Mouse (Mus musculus) neutrophil, adult 5-6 weeks (primary cell): ENCODE data around the gene Lgr4. TPM values are rescaled to one million over a fixed set of nuclear protein-coding genes. Genes with fewer than 3 reads are reported as not detected.
A peak's percentile ranks its signal among the peaks of the same experiment; 100 is the strongest.

Experiments used
- ATAC-seq: fragments of 151-379, 151-347 bp; 2 replicates; pipeline ENCODE4 v1.8.0; 2017; ENCODE audit warnings: mild to moderate bottlenecking, moderate TSS enrichment; ENCODE audit not compliant: insufficient number of reproducible peaks, poor library complexity, low FRiP score, severe bottlenecking; ENCODE audit errors: extremely low read depth
- total RNA-seq: library from RNA; stranded (forward); fragments of 200-1000 nt; gene quantifications from 2 replicates; pipeline ENCODE4 v1.2.3, GENCODE M21; 2017

The Lgr4 gene
- total RNA-seq, 1 experiment from 2014 or later: 8.4 TPM

DNA sequence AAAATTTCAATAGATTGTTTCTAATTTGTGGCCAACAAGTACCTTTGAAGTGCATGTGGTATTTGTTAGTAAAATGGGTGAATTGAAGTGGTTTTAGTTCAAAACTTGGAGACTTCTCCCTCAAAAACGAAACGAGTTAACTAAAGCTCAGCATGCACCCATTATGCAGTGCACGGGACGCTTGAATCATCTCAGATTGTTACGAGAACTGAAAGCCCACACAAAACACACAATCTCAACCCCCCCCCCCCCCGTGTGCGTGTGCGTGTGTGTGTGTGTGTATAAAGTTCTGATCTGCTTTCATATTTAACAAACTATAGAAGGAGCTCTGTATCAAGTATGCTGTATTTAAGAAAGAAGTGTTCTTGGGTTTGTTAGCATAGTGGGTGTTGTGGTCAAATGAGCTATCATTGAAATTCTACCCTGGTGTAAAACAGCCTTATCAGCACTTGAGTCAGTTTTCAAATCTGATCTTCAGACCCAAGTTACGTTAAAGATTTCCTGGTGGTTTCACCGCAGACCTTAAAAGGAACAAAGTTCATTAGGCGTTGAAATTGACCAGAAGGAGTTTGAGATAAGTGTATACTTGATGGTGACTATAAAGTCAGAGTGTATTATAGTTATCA, 75.1 kb downstream of the Lgr4 start:
- ATAC-seq: no peak

DNA sequence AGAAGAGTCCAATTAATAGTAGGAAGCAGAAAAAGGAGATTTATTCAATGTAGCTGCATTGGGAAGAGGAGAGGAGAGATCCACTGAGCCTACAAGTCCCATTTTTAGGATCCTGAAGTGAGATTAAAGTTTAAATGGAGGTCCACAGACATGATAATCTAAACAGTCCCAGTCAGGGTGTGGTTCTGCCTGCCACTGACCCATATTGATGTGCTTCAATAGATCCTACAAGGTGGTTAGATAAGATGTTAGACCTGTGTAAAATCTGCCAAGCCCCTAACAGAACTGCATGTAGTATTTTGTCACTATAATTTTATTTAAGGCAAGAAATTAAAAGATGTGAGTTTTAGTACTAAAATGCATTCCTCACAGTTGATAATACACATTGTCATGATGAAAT, 76.0 kb downstream of the Lgr4 start:
- no peak for ATAC-seq

- ATAC-seq: no peak
These were observed 77.6 kb downstream of the Lgr4 start for GRCm38 (mm10) chr2:109995061-109995460.

DNA sequence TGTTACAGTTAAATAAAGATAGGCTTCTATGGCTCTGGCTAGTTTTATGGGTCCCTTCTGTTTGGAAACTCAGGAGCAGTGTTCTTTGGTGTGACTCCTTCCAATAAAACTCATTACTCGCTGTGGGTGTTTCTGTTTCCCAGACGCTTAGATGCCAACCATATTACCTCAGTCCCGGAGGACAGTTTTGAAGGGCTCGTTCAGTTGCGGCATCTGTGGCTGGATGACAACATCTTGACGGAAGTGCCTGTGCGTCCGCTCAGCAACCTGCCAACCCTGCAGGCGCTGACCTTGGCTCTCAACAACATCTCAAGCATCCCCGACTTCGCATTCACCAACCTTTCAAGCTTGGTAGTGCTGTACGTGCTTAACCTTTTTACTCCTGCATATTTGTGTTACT, 79.0 kb downstream of the Lgr4 start:
- ATAC-seq: no peak

DNA sequence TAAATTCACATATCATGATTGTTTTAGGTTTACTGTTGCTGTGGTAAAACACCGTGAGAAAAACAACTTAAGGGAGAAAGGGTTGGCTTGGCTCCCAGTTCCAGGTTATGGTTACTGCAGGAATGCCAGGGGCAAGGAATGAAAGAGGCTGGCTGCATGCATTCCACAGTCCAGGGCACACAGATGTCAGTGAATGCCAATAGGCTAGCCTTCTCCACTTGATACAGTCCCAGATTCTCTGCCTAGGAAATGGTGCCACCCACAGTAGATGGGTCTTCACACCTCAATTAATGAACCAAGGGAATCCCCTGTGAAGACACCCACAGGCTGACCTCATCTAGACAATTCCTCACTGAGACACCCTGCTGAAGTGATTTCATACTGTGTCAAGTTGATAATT, 87.2 kb downstream of the Lgr4 start:
- ATAC-seq: no peak

- no peak for ATAC-seq
These were observed 87.7 kb downstream of the Lgr4 start for GRCm38 (mm10) chr2:110005164-110005563.

GRCm38 (mm10) chr2:110005596-110006239, 88.3 kb downstream of the Lgr4 start:
- no peak for ATAC-seq

DNA sequence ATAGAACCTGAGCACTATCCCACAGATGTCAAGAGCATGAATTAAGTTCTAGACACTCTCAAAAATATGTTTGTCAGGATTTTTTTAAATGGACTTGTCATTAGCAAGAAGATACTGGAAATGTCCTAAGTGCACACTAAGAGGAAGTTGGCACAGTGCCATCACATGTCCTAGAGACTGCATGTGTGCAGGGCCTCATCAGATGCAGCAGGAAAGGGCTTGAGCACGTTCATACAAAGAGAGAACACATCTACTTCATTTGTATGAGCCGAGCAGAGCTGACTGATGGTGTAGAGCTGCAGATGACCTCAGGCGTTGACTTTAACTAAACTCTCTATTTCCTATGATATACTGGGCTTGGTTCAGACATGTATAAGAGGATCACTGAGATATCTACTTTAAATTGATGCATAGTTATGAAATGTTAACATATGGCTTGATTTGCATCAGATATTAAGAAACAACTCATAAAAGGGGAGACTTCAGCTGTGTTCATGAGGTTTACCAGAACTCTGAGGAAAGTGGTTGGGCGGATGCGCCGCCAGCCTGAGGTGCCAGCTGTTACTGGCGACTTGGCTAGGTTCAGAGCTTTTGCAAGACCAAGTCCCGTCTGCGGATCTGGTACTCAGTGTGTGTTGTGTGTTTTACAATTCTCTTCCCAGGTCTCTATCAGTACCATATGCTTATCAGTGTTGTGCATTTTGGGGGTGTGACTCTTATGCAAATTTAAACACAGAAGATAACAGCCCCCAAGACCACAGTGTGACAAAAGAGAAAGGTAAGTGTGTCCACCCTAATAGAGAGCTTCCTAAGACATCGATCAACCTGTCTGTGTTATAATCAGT, 90.2 kb downstream of the Lgr4 start:
- ATAC-seq: no peak

- no peak for ATAC-seq
These were observed 92.0 kb downstream of the Lgr4 start for GRCm38 (mm10) chr2:110009449-110009848.

GRCm38 (mm10) chr2:110012184-110012725, 94.8 kb downstream of the Lgr4 start:
- no peak for ATAC-seq

DNA sequence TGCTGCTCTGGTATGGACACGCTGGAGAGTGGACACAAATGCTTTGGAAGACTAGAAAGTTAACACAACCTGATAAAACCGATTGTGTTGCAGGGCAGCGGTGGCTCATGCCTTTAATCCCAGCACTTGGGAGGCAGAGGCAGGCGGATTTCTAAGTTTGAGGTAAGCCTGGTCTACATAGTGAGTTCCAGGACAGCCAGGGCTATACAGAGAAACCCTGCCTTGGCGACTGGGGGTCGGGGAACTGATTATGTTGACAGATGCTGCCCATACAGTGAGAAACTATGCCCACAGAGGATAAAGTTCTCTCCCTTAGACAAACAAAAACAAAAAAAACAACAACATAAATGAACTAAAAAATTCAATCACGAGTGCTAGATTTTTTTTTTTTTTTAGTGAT, 99.6 kb downstream of the Lgr4 start:
- no peak for ATAC-seq

DNA sequence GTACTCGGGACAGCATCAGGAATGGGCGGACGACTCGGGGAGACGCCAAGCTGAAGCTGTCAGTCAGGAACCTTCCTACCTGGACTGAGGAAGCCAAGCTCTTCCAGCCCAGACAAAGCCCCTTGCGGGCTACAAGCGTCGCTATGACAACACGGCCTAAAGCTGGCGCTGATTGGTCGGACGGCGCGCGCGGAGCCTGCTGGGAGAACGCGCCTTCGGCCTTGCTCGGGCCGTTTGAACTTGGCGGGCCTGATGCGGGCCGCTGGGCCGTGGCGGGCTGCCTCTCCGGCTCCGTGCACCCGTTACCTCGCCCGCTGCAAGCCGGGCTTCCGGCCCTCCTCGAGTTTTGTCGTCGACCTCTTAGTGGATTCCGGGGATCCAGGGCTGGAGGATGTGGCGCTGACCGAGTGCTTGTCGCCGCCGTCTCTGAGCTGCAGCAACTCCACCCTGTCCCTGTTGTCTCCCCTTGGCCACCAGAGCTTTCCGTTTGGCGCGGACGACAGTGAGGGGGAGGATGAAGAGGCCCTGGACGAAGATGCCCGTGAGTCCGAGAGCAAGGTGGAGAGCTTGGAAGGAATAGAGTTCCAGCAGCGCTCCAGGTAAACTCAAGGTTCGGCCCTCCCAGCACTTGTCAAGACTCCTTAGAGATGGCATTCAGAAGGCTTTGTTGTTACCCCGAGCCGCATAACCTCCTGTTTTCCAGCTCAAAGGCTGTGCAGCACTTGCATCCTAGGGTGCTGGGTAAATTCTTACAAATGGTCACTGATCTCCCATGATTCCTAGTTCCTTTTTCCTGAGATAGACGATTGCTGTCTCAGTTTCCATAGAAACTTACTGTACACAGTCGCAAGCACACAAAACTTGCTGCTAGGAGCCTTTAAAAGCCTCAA, 100.4 kb downstream of the Lgr4 start, which contains the start of gene Ccdc34:
TSS of gene Ccdc34 (plus strand) at position 202 of the 890 bp plus-strand sequence.
- ATAC-seq: peak; percentile 93

GRCm38 (mm10) chr2:110019656-110020055, 102.2 kb downstream of the Lgr4 start:
- ATAC-seq: no peak

DNA sequence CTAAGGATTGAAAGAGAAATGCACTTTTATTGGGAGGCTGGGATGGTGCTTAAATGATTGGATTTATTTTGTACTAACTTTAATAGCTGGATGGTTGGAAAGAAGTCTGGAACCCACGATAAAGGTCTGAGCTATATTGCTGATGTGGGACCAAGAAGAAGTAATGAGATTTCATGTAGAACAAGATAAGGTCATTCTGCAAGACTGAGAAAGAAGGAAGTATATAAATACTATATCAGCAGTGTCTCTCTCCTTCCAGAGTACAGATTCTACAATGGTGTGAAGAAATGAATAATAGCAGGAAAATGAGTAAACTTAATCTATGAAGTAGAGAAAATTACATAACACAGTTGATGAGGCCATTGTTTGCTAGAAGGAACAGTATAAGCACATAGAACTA, 103.0 kb downstream of the Lgr4 start:
- no peak for ATAC-seq

DNA sequence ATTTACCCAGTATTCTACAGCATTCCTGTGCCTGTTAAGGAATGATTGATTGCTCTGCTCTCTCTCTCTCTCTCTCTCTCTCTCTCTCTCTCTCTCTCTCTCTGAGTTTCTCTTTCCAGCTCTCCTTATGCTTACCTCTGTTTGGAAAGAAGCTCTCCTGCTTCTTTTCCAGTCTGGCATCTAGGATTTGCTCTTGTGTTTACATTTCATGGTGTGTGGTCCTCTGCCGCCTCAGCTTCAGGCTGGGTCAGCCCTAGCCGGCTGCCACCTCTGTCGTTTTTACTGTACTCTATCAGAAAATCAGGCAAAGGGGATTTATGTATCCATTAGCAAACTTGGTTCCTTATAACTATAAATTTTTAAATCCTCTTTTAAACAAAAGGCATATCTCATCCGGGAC, 118.8 kb downstream of the Lgr4 start:
- ATAC-seq: no peak

DNA sequence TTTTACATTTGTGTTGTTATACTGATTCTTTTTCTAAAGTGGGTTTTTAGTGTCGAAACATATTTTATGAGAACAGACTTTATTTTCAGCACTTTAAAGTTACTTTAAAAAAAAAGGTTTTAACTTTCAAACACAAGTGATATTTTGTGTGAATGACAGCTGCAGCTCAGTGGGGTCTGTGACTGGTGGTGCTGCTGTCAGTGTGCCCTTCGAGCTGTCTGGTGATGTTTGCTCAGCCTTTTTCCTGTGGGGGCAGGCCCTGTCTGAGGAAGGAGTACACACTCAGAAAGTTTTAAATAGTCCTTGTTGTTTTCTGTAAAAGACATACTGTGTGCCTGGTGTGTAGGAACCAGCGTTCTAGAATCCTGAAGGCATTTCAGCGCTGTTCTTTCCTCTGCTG, 119.2 kb downstream of the Lgr4 start:
- ATAC-seq: no peak

DNA sequence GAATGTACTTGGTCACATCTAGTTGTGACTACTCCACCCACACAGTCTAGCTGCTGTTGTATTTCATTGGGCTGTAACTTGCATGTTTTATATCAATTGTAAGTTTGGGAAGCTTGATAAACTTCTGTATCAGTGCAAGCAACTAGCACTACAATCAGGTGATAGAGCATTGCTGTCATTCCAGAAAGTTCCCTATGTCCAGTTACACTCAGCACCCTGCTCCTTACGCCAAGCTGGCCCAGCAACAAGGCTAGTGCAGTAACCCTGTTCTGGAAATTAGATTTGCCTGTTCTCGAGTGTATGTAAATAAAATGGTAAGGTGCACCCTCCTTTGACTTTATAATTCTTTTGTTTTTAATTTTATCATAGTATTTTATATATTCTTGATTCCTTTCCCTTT, 119.8 kb downstream of the Lgr4 start:
- no peak for ATAC-seq

- ATAC-seq: no peak
These were observed 120.9 kb downstream of the Lgr4 start for GRCm38 (mm10) chr2:110038341-110038740.
